9 mouse cellular contexts compared by ENCODE assay signal in the genomic region with DNA sequence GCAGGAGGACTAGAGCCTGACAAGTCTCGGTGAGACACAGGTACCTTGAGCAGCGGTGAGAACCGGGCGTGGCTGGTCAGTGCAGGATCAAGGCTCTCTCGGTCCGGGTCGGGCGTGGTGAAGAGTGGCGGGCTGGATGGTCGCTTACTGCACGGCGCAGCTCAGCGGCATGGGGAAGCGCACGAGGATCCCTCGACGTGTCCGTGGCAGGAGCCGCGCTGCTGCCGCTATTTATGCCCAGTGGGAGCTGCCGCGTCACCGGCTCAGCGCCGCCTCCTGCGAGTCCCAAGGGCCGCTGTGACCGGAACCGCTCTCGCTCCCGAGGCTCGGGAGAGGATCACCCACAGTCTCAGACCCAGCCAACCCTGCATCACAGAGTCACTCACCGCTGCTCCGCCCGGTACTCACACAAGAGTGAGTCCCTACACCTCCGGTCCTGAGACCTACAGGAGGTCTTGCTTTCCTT. TPM values are rescaled to one million over a fixed set of nuclear protein-coding genes. Genes with fewer than 3 reads are reported as not detected.
DNase-seq lines count a peak whose midpoint lies in the region; ATAC-seq and TF ChIP-seq lines count a peak whose summit lies in the region.
"Had no signal": no experiment of that assay in that cellular context is flagged by ENCODE, and none has a peak within 500 bp of the region (broad histone marks: within the 10 kb centered on the region; RNA-seq: fewer than 3 reads in every experiment).

A gene (minus strand): TSS at position 277 of the 466 bp plus-strand sequence.

- no peak for TF ChIP-seq EP300 in stomach, postnatal 0 days (optimal IDR thresholded peaks at IDR 0.05)

- 4% methylated on average over 37 of the region's 37 CpGs for WGBS in heart, embryonic 12.5 days
- 4% methylated on average over 37 of the region's 37 CpGs for WGBS in midbrain, embryonic 11.5 days
- 3% methylated on average over 36 of the region's 37 CpGs for WGBS in stomach, postnatal 0 days

- TF ChIP-seq CTCF in stomach, postnatal 0 days (IDR thresholded peaks at IDR 0.05; ENCODE audit: low read depth): no peak

- H3K9me3 ChIP-seq in heart, embryonic 12.5 days (replicated peaks): peaks cover 5% of the 10 kb centered on the region; the same call in 1 of the 2 replicates
- 0 out of 2 replicates have a peak, but pooled peaks cover 3% of the 10 kb centered on the region for H3K9me3 ChIP-seq in midbrain, embryonic 11.5 days (ENCODE audit: control insufficient read depth, low read length)
- H3K9me3 ChIP-seq in stomach, postnatal 0 days (ENCODE audit: control insufficient read depth, low read length): no peaks in the 10 kb centered on the region

- peak within 1 kb of the TSS; percentile 28; the same call in 1 of the 2 replicates for H3K9ac ChIP-seq in heart, embryonic 12.5 days
- H3K9ac ChIP-seq in midbrain, embryonic 11.5 days (ENCODE audit: low read length): peak within 1 kb of the TSS; percentile 48
- peak within 1 kb of the TSS; percentile 23; the same call in 1 of the 2 replicates for H3K9ac ChIP-seq in stomach, postnatal 0 days (ENCODE audit: low read length)

- H3K27ac ChIP-seq in heart, embryonic 12.5 days (ENCODE audit: poor library complexity, severe bottlenecking): no peak within 1 kb of the TSS
- H3K27ac ChIP-seq in midbrain, embryonic 11.5 days (ENCODE audit: low read depth, low read length): no peak within 1 kb of the TSS
- no peak within 1 kb of the TSS for H3K27ac ChIP-seq in stomach, postnatal 0 days (replicated peaks)

- H3K4me1 ChIP-seq in heart, embryonic 12.5 days (replicated peaks): peaks cover 12% of the 10 kb centered on the region
- peaks cover 7% of the 10 kb centered on the region for H3K4me1 ChIP-seq in midbrain, embryonic 11.5 days (ENCODE audit: control insufficient read depth, insufficient read depth, low read length)
- peaks cover 2% of the 10 kb centered on the region; the same call in 1 of the 2 replicates for H3K4me1 ChIP-seq in stomach, postnatal 0 days (replicated peaks; ENCODE audit: control insufficient read depth, insufficient read depth)

- peak within 1 kb of the TSS; percentile 68 for H3K4me2 ChIP-seq in heart, embryonic 12.5 days
- peak within 1 kb of the TSS; percentile 49 for H3K4me2 ChIP-seq in midbrain, embryonic 11.5 days
- peak within 1 kb of the TSS; percentile 47 for H3K4me2 ChIP-seq in stomach, postnatal 0 days (replicated peaks; ENCODE audit: low read depth)

- peaks cover 71% of the 10 kb centered on the region for H3K27me3 ChIP-seq in heart, embryonic 12.5 days (replicated peaks)
- peaks cover 18% of the 10 kb centered on the region for H3K27me3 ChIP-seq in midbrain, embryonic 11.5 days (ENCODE audit: control insufficient read depth, insufficient read depth, low read length)
- no peaks in the 10 kb centered on the region; the same call in 1 of the 2 replicates for H3K27me3 ChIP-seq in stomach, postnatal 0 days (ENCODE audit: control insufficient read depth, insufficient read depth, low read length)

- intact Hi-C loops in heart, postnatal 25 days (cut with DNase I): no loop called here

- peak; percentile 93 for DNase-seq in heart, adult 11 months
- DNase-seq in heart, postnatal 25 days (ENCODE audit: low spot score): no peak
- peak; percentile 60 for DNase-seq in adrenal gland, postnatal 10 days
- DNase-seq in kidney, postnatal 14 days: peak; percentile 36
- DNase-seq in midbrain, embryonic 11.5 days (ENCODE audit: low spot score, missing footprints): peak; percentile 89
- DNase-seq in stomach, postnatal 0 days (ENCODE audit: low spot score): peak; percentile 32

- peak within 1 kb of the TSS; percentile 41 for H3K4me3 ChIP-seq in heart, embryonic 12.5 days
- peak within 1 kb of the TSS; percentile 26 for H3K4me3 ChIP-seq in midbrain, embryonic 11.5 days (ENCODE audit: low read depth, low read length)
- H3K4me3 ChIP-seq in stomach, postnatal 0 days (ENCODE audit: low read depth, low read length): peak within 1 kb of the TSS; percentile 25; the same call in 1 of the 2 replicates

- peak; percentile 33; the same call in 1 of the 2 replicates for ATAC-seq in heart, embryonic 12.5 days (ENCODE audit: insufficient number of reproducible peaks, low FRiP score)
- ATAC-seq in midbrain, embryonic 11.5 days (ENCODE audit: low FRiP score): no peak
- ATAC-seq in stomach, postnatal 0 days (ENCODE audit: low FRiP score, low TSS enrichment): peak; percentile 44
- no peak for ATAC-seq in erythroid progenitor cell, adult 5-6 weeks (replicated peaks; ENCODE audit: low FRiP score, poor library complexity, severe bottlenecking)

- no peaks in the 10 kb centered on the region for H3K36me3 ChIP-seq in heart, embryonic 12.5 days
- H3K36me3 ChIP-seq in midbrain, embryonic 11.5 days (ENCODE audit: control insufficient read depth, insufficient read depth, low read length): no peaks in the 10 kb centered on the region
- H3K36me3 ChIP-seq in stomach, postnatal 0 days (ENCODE audit: control insufficient read depth, insufficient read depth, low read length): no peaks in the 10 kb centered on the region

RNA-seq across cellular contexts. Expression of the gene that starts here (rescaled TPM):
- not detected for total RNA-seq in heart, postnatal 25 days (2021)
- total RNA-seq in adrenal gland, postnatal 10 days (2021): 10 to 100 TPM; 15.8 to 18.0 TPM
- polyA plus RNA-seq in heart, embryonic 12.5 days (2016; fragmentation: Nextera tagmentation; extraction: Ambion mirVana): 8.1 and 8.5 TPM in 2 replicates
- polyA plus RNA-seq in midbrain, embryonic 11.5 days (2014; fragmentation: Nextera tagmentation; extraction: Ambion mirVana): 1.5 and 2.5 TPM in 2 replicates
- polyA plus RNA-seq in stomach, postnatal 0 days (2015; fragmentation: Nextera tagmentation; extraction: Ambion mirVana): 10.2 and 11.8 TPM in 2 replicates
- not detected in 2 replicates for total RNA-seq in erythroid progenitor cell, adult 5-6 weeks (2015; ENCODE audit: low replicate concordance)
- total RNA-seq in erythroid progenitor cell, adult 5-6 weeks (2017; ENCODE audit: low replicate concordance): not detected in 2 replicates
- total RNA-seq: gastrocnemius, postnatal 4 days had no signal

Comparison
In these comparisons a context has a peak if more than half of its experiments do, and no peak if none do; other contexts are left out.
1. RNA of the gene that starts here (total RNA-seq): 15.8 to 18.0 TPM in adrenal gland, postnatal 10 days; not detected in heart, postnatal 25 days and not detected in erythroid progenitor cell, adult 5-6 weeks; every median in the first group is over 10 times any median in the second.
2. ATAC-seq: peak in heart, embryonic 12.5 days (single experiment) and stomach, postnatal 0 days (single experiment); none in midbrain, embryonic 11.5 days (single experiment) and erythroid progenitor cell, adult 5-6 weeks (single experiment).
3. Peak in every context shown above with its lines, with median percentiles within 50 percentile points of each other: H3K4me2 ChIP-seq, H3K4me3 ChIP-seq and H3K9ac ChIP-seq.